Mouse (Mus musculus): ENCODE measurements around the gene Dot1l. TPM values are rescaled to one million over a fixed set of nuclear protein-coding genes. Genes with fewer than 3 reads are reported as not detected.

Dot1l gene
- polyA plus RNA-seq, 1 experiment from 2014 or later = 29.2 TPM

DNA sequence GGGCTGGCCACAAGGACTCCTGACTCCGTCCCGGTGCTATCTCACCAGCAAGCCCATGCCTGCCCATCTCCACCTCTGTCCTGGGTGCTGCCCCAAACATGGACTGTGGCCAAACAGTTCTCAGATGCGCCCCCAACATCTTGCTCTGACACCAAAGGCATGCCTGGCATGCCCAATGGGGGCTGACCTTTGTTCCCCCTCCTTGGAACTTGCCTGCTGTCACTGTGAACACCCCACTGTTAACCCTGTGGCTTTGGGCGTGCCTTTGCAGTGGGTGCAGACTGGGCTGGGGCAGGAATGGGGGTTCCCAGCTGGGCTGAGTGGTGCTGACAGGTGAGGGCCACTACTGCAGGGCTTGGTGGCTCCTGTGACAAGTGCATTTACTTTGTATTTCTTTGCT, 38.8 kb downstream of the Dot1l start:
- Histone ChIP-seq H3K9me3 (ENCODE audit: control insufficient read depth, low read length) (no peaks in the 10 kb centered on the region), H3K4me1 (ENCODE audit: control insufficient read depth, insufficient read depth, low read length) (peaks cover 5% of the 10 kb centered on the region; the same call in 1 of the 2 replicates), H3K4me3 (ENCODE audit: low read length) (no peak overlapping the region), H3K27me3 (ENCODE audit: control insufficient read depth, insufficient read depth, low read length) (no peaks in the 10 kb centered on the region), H3K27ac (ENCODE audit: low read depth, low read length) (no peak overlapping the region), H3K9ac (ENCODE audit: low read depth, low read length) (no peak overlapping the region; the same call in 1 of the 2 replicates), H3K36me3 (ENCODE audit: control insufficient read depth, insufficient read depth, low read length) (peaks cover 76% of the 10 kb centered on the region), H3K4me2 (replicated peaks; ENCODE audit: low read depth, low read length) (no peak overlapping the region)
- 88% methylated on average over 4 of the region's 4 CpGs for WGBS
- no peak for ATAC-seq (ENCODE audit: low FRiP score, low TSS enrichment)

DNA sequence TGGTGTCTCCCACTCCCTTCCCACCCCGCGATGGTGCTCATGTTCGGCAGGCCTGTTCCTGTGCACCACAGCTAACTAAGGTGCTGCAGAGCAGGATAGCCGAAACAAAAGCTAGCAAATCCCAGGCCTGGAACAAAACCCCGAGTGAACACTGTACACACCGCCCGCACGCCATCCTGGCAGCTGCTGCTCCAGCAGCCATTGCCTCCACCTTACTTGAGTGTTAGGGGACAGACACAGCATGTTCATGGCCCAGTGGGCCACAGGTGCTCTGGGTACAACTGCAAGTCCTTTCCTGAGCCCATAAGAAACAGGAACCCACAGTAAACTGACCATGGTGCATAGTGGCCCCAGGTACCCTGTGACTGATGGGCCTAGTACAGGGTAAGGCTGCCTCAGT, 39.7 kb downstream of the Dot1l start:
- Histone ChIP-seq H3K4me3 (ENCODE audit: low read length) (no peak overlapping the region), H3K4me2 (replicated peaks; ENCODE audit: low read depth, low read length) (no peak overlapping the region), H3K4me1 (ENCODE audit: control insufficient read depth, insufficient read depth, low read length) (peaks cover 8% of the 10 kb centered on the region), H3K27me3 (ENCODE audit: control insufficient read depth, insufficient read depth, low read length) (no peaks in the 10 kb centered on the region), H3K9me3 (ENCODE audit: control insufficient read depth, low read length) (no peaks in the 10 kb centered on the region), H3K36me3 (ENCODE audit: control insufficient read depth, insufficient read depth, low read length) (peaks cover 67% of the 10 kb centered on the region), H3K27ac (ENCODE audit: low read depth, low read length) (no peak overlapping the region), H3K9ac (ENCODE audit: low read depth, low read length) (no peak overlapping the region)
- ATAC-seq (ENCODE audit: low FRiP score, low TSS enrichment) = no peak
- 90% methylated on average over 8 of the region's 8 CpGs for WGBS

DNA sequence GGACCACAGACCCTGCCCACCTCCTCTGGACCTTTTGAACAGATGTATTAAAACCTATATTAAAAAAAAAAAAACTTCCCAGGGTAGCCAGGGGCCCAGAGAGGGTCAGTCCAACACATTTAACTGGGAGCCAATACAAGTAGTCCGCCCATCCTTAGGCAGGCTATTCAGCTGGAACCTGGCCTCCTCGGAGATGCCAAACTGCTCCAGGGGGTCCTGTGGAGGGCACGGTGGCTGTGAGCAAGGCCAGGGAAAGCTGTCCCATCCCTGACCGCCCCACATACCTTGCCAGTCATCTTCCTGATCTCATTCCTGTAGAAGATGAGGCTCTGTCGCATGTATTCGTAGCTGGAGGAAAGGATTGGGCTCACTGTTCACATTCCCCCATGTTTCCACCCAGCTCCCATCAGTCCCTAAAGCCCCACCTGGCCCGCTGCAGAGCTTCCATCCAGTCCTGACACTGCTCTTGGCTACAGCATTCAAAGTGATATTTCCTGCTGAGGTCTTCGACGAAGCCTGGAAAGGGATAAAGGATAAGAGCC, 41.4 kb downstream of the Dot1l start:
- Histone ChIP-seq H3K36me3 (ENCODE audit: control insufficient read depth, insufficient read depth, low read length) (peaks cover 57% of the 10 kb centered on the region), H3K27me3 (ENCODE audit: control insufficient read depth, insufficient read depth, low read length) (no peaks in the 10 kb centered on the region)

DNA sequence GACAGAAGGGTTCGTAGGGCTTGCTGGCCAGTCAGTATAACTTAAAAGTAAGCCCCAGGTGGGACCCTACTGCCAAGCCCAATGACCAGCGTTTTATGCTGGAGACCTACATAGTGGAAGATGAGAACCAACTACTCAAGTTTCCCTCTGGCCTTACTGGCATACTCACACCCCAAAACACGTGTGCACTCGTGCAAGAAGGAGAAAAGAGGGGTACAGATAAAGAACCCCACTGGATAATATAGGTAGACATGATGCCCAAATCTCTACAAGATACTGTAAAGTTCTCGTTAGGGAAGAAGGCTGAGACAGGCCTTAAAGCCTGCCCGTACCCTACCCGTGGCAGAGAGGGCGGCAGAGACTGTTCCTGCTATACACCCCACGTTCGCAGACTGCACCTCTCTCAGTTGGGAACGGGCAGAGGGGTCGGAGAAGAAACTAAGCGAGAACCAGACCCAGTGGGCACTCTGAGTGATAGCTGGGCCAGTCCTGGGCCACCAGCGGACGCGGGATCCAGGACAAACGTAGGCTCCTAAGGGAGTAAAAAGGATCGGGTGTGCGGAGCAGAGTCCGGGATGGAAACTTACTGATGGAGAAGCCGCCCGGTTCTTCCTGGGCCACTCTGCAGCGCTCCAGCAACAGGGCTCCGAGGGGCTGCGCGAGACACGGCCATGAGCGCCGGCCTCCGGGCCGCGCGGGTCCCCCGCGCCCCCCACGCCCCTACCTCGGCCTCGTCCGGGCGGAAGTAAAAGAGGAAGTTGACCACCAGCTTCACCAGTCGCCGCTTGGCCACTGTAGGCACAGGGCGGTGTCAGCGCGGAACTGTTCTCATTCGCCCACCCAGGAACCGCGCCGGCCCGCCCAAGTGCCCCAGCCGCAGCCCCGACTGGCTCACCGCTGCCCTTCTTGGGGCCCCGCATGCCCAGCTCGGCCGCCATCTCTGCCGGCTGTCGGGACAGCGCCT, 42.5 kb downstream of the Dot1l start:
- no peaks in the 10 kb centered on the region for H3K27me3 ChIP-seq (ENCODE audit: control insufficient read depth, insufficient read depth, low read length)
- H3K9me3 ChIP-seq (ENCODE audit: control insufficient read depth, low read length) = no peaks in the 10 kb centered on the region
- ATAC-seq (ENCODE audit: low FRiP score, low TSS enrichment) = peak; percentile 73
- peak overlapping the region; percentile 94 for H3K4me3 ChIP-seq (ENCODE audit: low read length)
- H3K4me1 ChIP-seq (ENCODE audit: control insufficient read depth, insufficient read depth, low read length) = peaks cover 12% of the 10 kb centered on the region
- peak overlapping the region; percentile 96 for H3K27ac ChIP-seq (ENCODE audit: low read depth, low read length)
- H3K4me2 ChIP-seq (replicated peaks; ENCODE audit: low read depth, low read length) = peak overlapping the region; percentile 94
- H3K9ac ChIP-seq (ENCODE audit: low read depth, low read length) = peak overlapping the region; percentile 97
- peaks cover 57% of the 10 kb centered on the region for H3K36me3 ChIP-seq (ENCODE audit: control insufficient read depth, insufficient read depth, low read length)
- WGBS = 2% methylated on average over 59 of the region's 59 CpGs

More for the DNA sequence above, 41.4 kb downstream of the Dot1l start:
- WGBS = 83% methylated on average over 9 of the region's 9 CpGs
- Histone ChIP-seq H3K27ac (ENCODE audit: low read depth, low read length) (no peak overlapping the region), H3K4me3 (ENCODE audit: low read length) (peak overlapping the region; percentile 94; the same call in 1 of the 2 replicates), H3K9ac (ENCODE audit: low read depth, low read length) (no peak overlapping the region; the same call in 1 of the 2 replicates), H3K4me2 (replicated peaks; ENCODE audit: low read depth, low read length) (peak overlapping the region; percentile 94), H3K9me3 (ENCODE audit: control insufficient read depth, low read length) (no peaks in the 10 kb centered on the region), H3K4me1 (ENCODE audit: control insufficient read depth, insufficient read depth, low read length) (peaks cover 12% of the 10 kb centered on the region)
- ATAC-seq (ENCODE audit: low FRiP score, low TSS enrichment) = no peak

DNA sequence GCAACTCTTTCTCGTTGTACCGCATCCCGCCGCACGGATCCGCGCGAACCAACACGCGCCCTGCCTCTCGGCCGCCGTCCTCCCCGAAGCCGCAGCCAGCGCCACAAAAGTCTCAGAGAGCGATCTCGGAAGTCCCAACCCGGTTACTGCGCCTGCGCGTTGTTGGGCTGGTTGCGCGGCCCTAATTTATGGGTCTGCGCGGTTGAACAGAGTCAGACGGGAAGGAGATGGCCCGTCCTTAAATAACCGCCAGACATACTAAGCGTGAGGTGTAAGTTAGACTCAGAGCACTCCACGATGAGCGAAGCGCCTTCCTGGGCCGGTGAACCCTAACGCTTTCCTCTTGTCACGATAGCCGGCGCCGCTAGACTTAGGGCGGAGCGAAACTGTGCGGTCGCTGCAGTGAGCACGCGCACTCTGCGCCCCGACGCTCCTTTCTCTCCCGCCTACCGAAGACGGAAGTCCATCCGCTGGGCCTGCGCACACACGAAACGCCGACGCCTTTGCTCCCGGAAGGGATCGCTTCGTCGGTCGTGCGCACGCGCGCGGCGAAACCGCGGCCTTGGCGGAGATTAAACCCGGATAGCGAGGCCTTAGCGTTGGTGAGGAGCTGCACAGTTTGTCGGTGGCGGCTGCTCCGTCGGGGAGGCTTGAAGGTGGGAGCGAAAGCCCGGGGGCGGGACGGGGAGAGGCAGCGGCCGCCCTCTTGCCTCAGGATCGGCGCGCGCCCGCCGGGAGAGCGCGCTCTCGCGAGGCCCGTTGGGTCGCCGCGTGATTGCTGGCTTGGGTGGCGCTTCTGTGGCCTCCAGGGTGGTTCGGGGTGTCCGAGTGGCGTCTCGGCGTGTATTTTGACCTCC, 43.4 kb downstream of the Dot1l start, which contains the start of the genes Sf3a2 and Plekhj1:
TSS of gene Sf3a2 (plus strand) at position 49 of the 857 bp plus-strand sequence.
TSS of gene Plekhj1 (minus strand) at position 477 of the 857 bp plus-strand sequence.
- Histone ChIP-seq H3K9me3 (ENCODE audit: control insufficient read depth, low read length) (no peaks in the 10 kb centered on the region), H3K27me3 (ENCODE audit: control insufficient read depth, insufficient read depth, low read length) (no peaks in the 10 kb centered on the region), H3K9ac (ENCODE audit: low read depth, low read length) (peak within 1 kb of the TSS; percentile 97), H3K27ac (ENCODE audit: low read depth, low read length) (peak within 1 kb of the TSS; percentile 96), H3K4me3 (ENCODE audit: low read length) (peak within 1 kb of the TSS; percentile 94), H3K36me3 (ENCODE audit: control insufficient read depth, insufficient read depth, low read length) (peaks cover 57% of the 10 kb centered on the region), H3K4me2 (replicated peaks; ENCODE audit: low read depth, low read length) (peak within 1 kb of the TSS; percentile 94), H3K4me1 (ENCODE audit: control insufficient read depth, insufficient read depth, low read length) (peaks cover 12% of the 10 kb centered on the region)
- peak; percentile 88 for ATAC-seq (ENCODE audit: low FRiP score, low TSS enrichment)
- WGBS = under 1% methylated on average over 103 of the region's 104 CpGs

DNA sequence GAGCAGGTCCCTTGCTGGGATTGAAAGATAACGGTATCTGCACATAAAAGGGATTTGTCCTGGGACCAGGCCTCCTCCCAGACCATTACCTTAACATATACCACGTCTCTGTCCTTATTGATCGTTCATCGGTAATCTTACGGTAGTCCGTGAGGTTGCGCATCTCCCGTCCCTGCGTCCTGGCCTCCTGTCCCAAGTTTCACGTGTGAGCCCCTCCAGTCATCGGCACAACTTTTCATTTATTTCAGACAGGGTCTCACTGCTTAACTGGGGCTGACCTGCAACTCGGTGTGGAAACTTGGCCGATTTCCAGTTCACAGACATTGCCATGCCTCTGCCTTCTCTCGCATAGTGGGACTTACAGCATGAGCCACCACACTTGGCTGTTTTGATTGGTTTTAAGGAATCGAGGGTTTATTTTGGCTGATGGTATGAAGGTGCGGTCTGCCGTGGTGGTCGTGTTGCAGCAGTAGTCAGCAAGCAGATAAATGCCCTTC, 44.1 kb downstream of the Dot1l start:
- H3K4me2 ChIP-seq (replicated peaks; ENCODE audit: low read depth, low read length) = peak overlapping the region; percentile 94
- H3K27me3 ChIP-seq (ENCODE audit: control insufficient read depth, insufficient read depth, low read length) = no peaks in the 10 kb centered on the region
- peaks cover 57% of the 10 kb centered on the region for H3K36me3 ChIP-seq (ENCODE audit: control insufficient read depth, insufficient read depth, low read length)
- H3K4me3 ChIP-seq (ENCODE audit: low read length) = peak overlapping the region; percentile 94
- no peaks in the 10 kb centered on the region for H3K9me3 ChIP-seq (ENCODE audit: control insufficient read depth, low read length)
- ATAC-seq (ENCODE audit: low FRiP score, low TSS enrichment) = no peak
- WGBS = 3% methylated on average over 18 of the region's 18 CpGs
- peaks cover 12% of the 10 kb centered on the region for H3K4me1 ChIP-seq (ENCODE audit: control insufficient read depth, insufficient read depth, low read length)
- H3K9ac ChIP-seq (ENCODE audit: low read depth, low read length) = peak overlapping the region; percentile 97
- H3K27ac ChIP-seq (ENCODE audit: low read depth, low read length) = peak overlapping the region; percentile 96

DNA sequence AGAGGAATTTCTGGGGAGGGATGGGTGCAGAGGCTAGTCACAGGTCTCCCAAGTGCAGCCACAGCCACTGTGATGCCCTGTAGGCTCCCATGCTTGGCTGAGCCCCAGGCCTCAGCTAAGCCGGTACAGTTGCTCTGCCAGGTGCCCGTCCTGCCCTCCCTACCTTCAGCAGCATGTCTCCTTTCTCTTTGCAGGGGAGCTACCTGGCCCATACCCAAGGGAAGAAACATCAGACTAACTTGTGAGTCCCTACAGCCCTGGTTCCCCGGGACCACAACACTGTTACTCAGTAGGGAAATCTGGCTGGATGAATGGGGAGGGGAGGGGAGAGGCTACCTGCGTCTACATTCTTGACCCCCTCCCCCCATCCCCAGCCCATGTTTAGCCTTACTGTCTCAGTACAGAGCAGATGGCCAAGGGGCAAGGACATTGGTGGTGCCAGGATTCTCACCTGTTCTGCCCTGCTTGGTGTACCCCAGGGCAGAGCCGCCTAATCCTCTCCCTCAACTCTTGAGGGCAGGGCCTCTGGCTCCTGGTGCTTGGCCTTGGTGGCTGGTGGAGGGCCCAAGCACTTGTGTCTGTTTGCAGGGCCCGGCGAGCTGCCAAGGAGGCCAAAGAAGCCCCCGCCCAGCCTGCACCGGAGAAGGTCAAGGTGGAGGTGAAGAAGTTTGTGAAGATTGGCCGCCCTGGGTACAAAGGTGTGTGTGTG, 47.4 kb downstream of the Dot1l start:
- Histone ChIP-seq H3K4me2 (replicated peaks; ENCODE audit: low read depth, low read length) (no peak overlapping the region), H3K27me3 (ENCODE audit: control insufficient read depth, insufficient read depth, low read length) (peaks cover 7% of the 10 kb centered on the region), H3K4me3 (ENCODE audit: low read length) (no peak overlapping the region), H3K27ac (ENCODE audit: low read depth, low read length) (no peak overlapping the region), H3K4me1 (ENCODE audit: control insufficient read depth, insufficient read depth, low read length) (peaks cover 16% of the 10 kb centered on the region), H3K9ac (ENCODE audit: low read depth, low read length) (no peak overlapping the region), H3K9me3 (ENCODE audit: control insufficient read depth, low read length) (no peaks in the 10 kb centered on the region), H3K36me3 (ENCODE audit: control insufficient read depth, insufficient read depth, low read length) (peaks cover 40% of the 10 kb centered on the region)
- WGBS = 94% methylated on average over 10 of the region's 10 CpGs
- ATAC-seq (ENCODE audit: low FRiP score, low TSS enrichment) = no peak

DNA sequence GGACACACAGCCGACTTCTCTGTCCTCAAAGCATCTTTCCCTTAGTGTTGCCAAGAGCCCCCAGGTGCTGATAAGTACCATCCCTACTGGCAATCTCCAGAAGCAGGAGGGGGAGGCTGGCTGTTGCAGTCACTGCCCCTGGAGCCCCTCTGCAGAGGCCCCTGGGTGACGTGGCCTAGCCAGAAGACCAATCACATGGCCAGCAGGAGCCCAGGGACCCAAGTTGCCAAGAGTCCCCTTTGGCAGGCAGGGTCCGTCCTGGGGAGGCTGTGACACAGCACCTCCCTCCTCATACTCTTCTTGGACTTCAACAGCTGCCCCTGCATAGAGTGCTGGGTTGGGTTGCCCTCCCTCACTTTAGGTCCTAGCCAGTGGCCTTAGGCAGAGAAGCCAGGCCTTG, 48.0 kb downstream of the Dot1l start:
- ATAC-seq (ENCODE audit: low FRiP score, low TSS enrichment) = no peak
- Histone ChIP-seq H3K36me3 (ENCODE audit: control insufficient read depth, insufficient read depth, low read length) (peaks cover 40% of the 10 kb centered on the region), H3K4me3 (ENCODE audit: low read length) (no peak overlapping the region)

More for the DNA sequence above, 48.0 kb downstream of the Dot1l start:
- WGBS = 86% methylated on average over 3 of the region's 3 CpGs
- H3K4me1 ChIP-seq (ENCODE audit: control insufficient read depth, insufficient read depth, low read length) = peaks cover 22% of the 10 kb centered on the region
- no peak overlapping the region for H3K9ac ChIP-seq (ENCODE audit: low read depth, low read length)
- no peaks in the 10 kb centered on the region for H3K9me3 ChIP-seq (ENCODE audit: control insufficient read depth, low read length)
- H3K27me3 ChIP-seq (ENCODE audit: control insufficient read depth, insufficient read depth, low read length) = peaks cover 7% of the 10 kb centered on the region
- H3K27ac ChIP-seq (ENCODE audit: low read depth, low read length) = no peak overlapping the region
- H3K4me2 ChIP-seq (replicated peaks; ENCODE audit: low read depth, low read length) = no peak overlapping the region

Data from kidney, embryonic 14.5 days (tissue).